Mouse (Mus musculus) heart, embryonic 11.5 days (tissue): ENCODE measurements at regions not wholly inside any gene's neighbourhood (a gene's known extent, or its start where the extent isn't known, plus 50 kb on each side); places are given as distances from the start of the nearest gene placed in this dataset. TPM values are rescaled to one million over a fixed set of nuclear protein-coding genes. Genes with fewer than 3 reads are reported as not detected.
A peak's percentile ranks its signal among the peaks of the same experiment; 100 is the strongest.

Experiments
- ATAC-seq: fragments of 200-750 bp; cut with Nextera tagmentation; replicated peaks from 2 replicates; pipeline ENCODE4 v1.8.0; 2017; ENCODE audit warnings: moderate library complexity; ENCODE audit not compliant: insufficient number of reproducible peaks, low FRiP score, low TSS enrichment
- H3K27ac ChIP-seq: fragments of 300-500 bp; sonication (generic); 2 replicates; pipeline ENCODE4 v1.5.1; 2014; ENCODE audit warnings: mild to moderate bottlenecking, low read depth, low read length
- H3K27me3 ChIP-seq: fragments of 300-500 bp; sonication (generic); 2 replicates; pipeline ENCODE4 v1.6.1; 2014; ENCODE audit warnings: mild to moderate bottlenecking, low read length, mixed read lengths; ENCODE audit not compliant: control insufficient read depth, insufficient read depth
- H3K36me3 ChIP-seq: fragments of 300-500 bp; sonication (generic); 2 replicates; pipeline ENCODE4 v1.6.1; 2014; ENCODE audit warnings: mild to moderate bottlenecking, low read length, moderate library complexity, mixed read lengths; ENCODE audit not compliant: control insufficient read depth, insufficient read depth
- H3K4me1 ChIP-seq: fragments of 300-500 bp; sonication (generic); 2 replicates; pipeline ENCODE4 v1.6.1; 2014; ENCODE audit warnings: low read length; ENCODE audit not compliant: control insufficient read depth, insufficient read depth
- H3K4me2 ChIP-seq: fragments of 300-500 bp; sonication (generic); 2 replicates; pipeline ENCODE4 v1.6.1; 2014; ENCODE audit warnings: mild to moderate bottlenecking, moderate library complexity
- H3K4me3 ChIP-seq: fragments of 300-500 bp; sonication (generic); 2 replicates; pipeline ENCODE4 v1.5.1; 2014; ENCODE audit warnings: low read depth, low read length
- H3K9ac ChIP-seq: fragments of 300-500 bp; sonication (generic); 2 replicates; pipeline ENCODE4 v1.6.1; 2014; ENCODE audit warnings: mild to moderate bottlenecking, low read depth, low read length, moderate library complexity
- H3K9me3 ChIP-seq: fragments of 300-500 bp; sonication (generic); replicated peaks from 2 replicates; pipeline ENCODE4 v1.6.1; 2016; ENCODE audit warnings: low read length; ENCODE audit not compliant: control insufficient read depth
- WGBS: fragments of 180-500 bp; shearing (Covaris S2); extraction: QIAGEN DNeasy Blood & Tissue Kit; methylation state at CpG from one replicate; pipeline ENCODE4 v1.1.7; 2014; ENCODE audit not compliant: insufficient replicate concordance; 5-methylcytosine and 5-hydroxymethylcytosine counted together
- microRNA counts: library from miRNA; unstranded; fragments of <30 nt; microRNA quantifications from one replicate; lab custom pipeline; 2015
- microRNA-seq: library from miRNA; unstranded; fragments of <30 nt; microRNA quantifications from one replicate; pipeline ENCODE4, GENCODE M21; 2016; ENCODE audit warnings: borderline number of aligned reads

GRCm38 (mm10) chr10:60891476-60892170 is 60.2 kb upstream of the Unc5b start:
- no peaks in the 10 kb centered on the region for H3K36me3 ChIP-seq
- H3K4me3 ChIP-seq = no peak overlapping the region
- H3K4me1 ChIP-seq = peaks cover 6% of the 10 kb centered on the region; the same call in 1 of the 2 replicates
- no peak for ATAC-seq
- no peak overlapping the region for H3K4me2 ChIP-seq
- H3K27me3 ChIP-seq = no peaks in the 10 kb centered on the region
- no peak overlapping the region for H3K9ac ChIP-seq
- no peak overlapping the region for H3K27ac ChIP-seq
- H3K9me3 ChIP-seq = no peaks in the 10 kb centered on the region
- WGBS = 85% methylated on average over 13 of the region's 13 CpGs

GRCm38 (mm10) chr10:60889792-60890191 is 58.4 kb upstream of the Unc5b start:
- Histone ChIP-seq H3K27ac (no peak overlapping the region), H3K4me1 (peaks cover 12% of the 10 kb centered on the region; the same call in 1 of the 2 replicates), H3K27me3 (no peaks in the 10 kb centered on the region; the same call in 1 of the 2 replicates), H3K4me2 (no peak overlapping the region), H3K4me3 (no peak overlapping the region), H3K9ac (no peak overlapping the region), H3K36me3 (no peaks in the 10 kb centered on the region), H3K9me3 (no peaks in the 10 kb centered on the region)
- no peak for ATAC-seq
- WGBS = 63% methylated on average over 13 of the region's 13 CpGs

GRCm38 (mm10) chr10:60888541-60888940 is 57.2 kb upstream of the Unc5b start:
- no peak for ATAC-seq
- no peak overlapping the region for H3K27ac ChIP-seq
- H3K4me1 ChIP-seq = peaks cover 9% of the 10 kb centered on the region; the same call in 1 of the 2 replicates
- H3K4me2 ChIP-seq = no peak overlapping the region
- 59% methylated on average over 7 of the region's 7 CpGs for WGBS
- no peak overlapping the region for H3K4me3 ChIP-seq
- no peak overlapping the region for H3K9ac ChIP-seq
- H3K36me3 ChIP-seq = no peaks in the 10 kb centered on the region
- no peaks in the 10 kb centered on the region; the same call in 1 of the 2 replicates for H3K27me3 ChIP-seq
- no peaks in the 10 kb centered on the region for H3K9me3 ChIP-seq

- Histone ChIP-seq H3K9me3 (no peaks in the 10 kb centered on the region), H3K27me3 (no peaks in the 10 kb centered on the region; the same call in 1 of the 2 replicates), H3K4me3 (peak overlapping the region; percentile 4; the same call in 1 of the 2 replicates), H3K36me3 (no peaks in the 10 kb centered on the region), H3K4me1 (peaks cover 6% of the 10 kb centered on the region; the same call in 1 of the 2 replicates), H3K27ac (no peak overlapping the region), H3K9ac (peak overlapping the region; percentile 12; the same call in 1 of the 2 replicates), H3K4me2 (peak overlapping the region; percentile 47)
- 23% methylated on average over 23 of the region's 25 CpGs for WGBS
- no peak for ATAC-seq
These were observed 54.2 kb upstream of the Unc5b start for GRCm38 (mm10) chr10:60885348-60886275.

GRCm38 (mm10) chr10:60884806-60885205 is 53.4 kb upstream of the Unc5b start:
- WGBS = 93% methylated on average over 5 of the region's 5 CpGs
- H3K27me3 ChIP-seq = no peaks in the 10 kb centered on the region; the same call in 1 of the 2 replicates
- H3K9ac ChIP-seq = no peak overlapping the region
- H3K27ac ChIP-seq = no peak overlapping the region
- no peak overlapping the region for H3K4me2 ChIP-seq
- H3K36me3 ChIP-seq = no peaks in the 10 kb centered on the region
- no peaks in the 10 kb centered on the region for H3K9me3 ChIP-seq
- no peak overlapping the region for H3K4me3 ChIP-seq
- peaks cover 6% of the 10 kb centered on the region; the same call in 1 of the 2 replicates for H3K4me1 ChIP-seq
- ATAC-seq = no peak

MicroRNAs encoded in the stretch of these regions (microRNA counts, 519-probe panel; counts per million panel counts)
- microRNA mmu-miR-466j (lab: Ali Mortazavi, UCI) = 32.2 counts per million

Small RNA genes lying in the stretch of these regions (microRNA-seq; reads per million reads assigned to microRNA genes)
- gene Mir466j (not detected), gene Mir6408 (not detected)
